Mouse (Mus musculus): ENCODE data around the gene P4htm. TPM values are rescaled to one million over a fixed set of nuclear protein-coding genes. Genes with fewer than 3 reads are reported as not detected.
"Not testable (repeated sequence)": the region's sequence is repeated elsewhere in the genome, so short reads cannot be mapped to it uniquely, and the experiment has no call there.

Gene P4htm
- polyA plus RNA-seq, 1 experiment, result 3.4 TPM

- H3K4me1 ChIP-seq (ENCODE audit: control insufficient read depth, insufficient read depth, low read length), result no peaks in the 10 kb centered on the region
- H3K4me3 ChIP-seq (ENCODE audit: insufficient read depth, low read length), result no peak overlapping the region
- no peak overlapping the region for H3K27ac ChIP-seq (ENCODE audit: insufficient read depth, low read length)
- no peak for TF ChIP-seq CTCF (IDR thresholded peaks at IDR 0.05; ENCODE audit: borderline replicate concordance, insufficient read depth, low read length)
Observed at GRCm38 (mm10) chr9:108611488-108611887, 14.0 kb upstream of the P4htm start.

GRCm38 (mm10) chr9:108608889-108609288 is 11.4 kb upstream of the P4htm start:
- Histone ChIP-seq H3K27ac (ENCODE audit: insufficient read depth, low read length) (no peak overlapping the region), H3K4me3 (ENCODE audit: insufficient read depth, low read length) (no peak overlapping the region), H3K4me1 (ENCODE audit: control insufficient read depth, insufficient read depth, low read length) (no peaks in the 10 kb centered on the region)
- TF ChIP-seq CTCF (IDR thresholded peaks at IDR 0.05; ENCODE audit: borderline replicate concordance, insufficient read depth, low read length), result no peak

GRCm38 (mm10) chr9:108607929-108608328 is 10.5 kb upstream of the P4htm start:
- not testable (repeated sequence) for H3K27ac ChIP-seq (ENCODE audit: insufficient read depth, low read length); H3K4me1 ChIP-seq (ENCODE audit: control insufficient read depth, insufficient read depth, low read length); H3K4me3 ChIP-seq (ENCODE audit: insufficient read depth, low read length)

- H3K4me1 ChIP-seq (ENCODE audit: control insufficient read depth, insufficient read depth, low read length), result no peaks in the 10 kb centered on the region
- TF ChIP-seq CTCF (IDR thresholded peaks at IDR 0.05; ENCODE audit: borderline replicate concordance, insufficient read depth, low read length), result no peak
- TF ChIP-seq POLR2A (IDR thresholded peaks at IDR 0.05; ENCODE audit: low read depth, low read length), result no peak
- no peak overlapping the region for H3K4me3 ChIP-seq (ENCODE audit: insufficient read depth, low read length)
- no peak overlapping the region for H3K27ac ChIP-seq (ENCODE audit: insufficient read depth, low read length)
Observed at GRCm38 (mm10) chr9:108601986-108602385, 4.5 kb upstream of the P4htm start.

GRCm38 (mm10) chr9:108600011-108600410 is 2.5 kb upstream of the P4htm start:
- Histone ChIP-seq H3K4me1 (ENCODE audit: control insufficient read depth, insufficient read depth, low read length) (no peaks in the 10 kb centered on the region), H3K27ac (ENCODE audit: insufficient read depth, low read length) (no peak overlapping the region), H3K4me3 (ENCODE audit: insufficient read depth, low read length) (no peak overlapping the region)
- no peak for TF ChIP-seq CTCF (IDR thresholded peaks at IDR 0.05; ENCODE audit: borderline replicate concordance, insufficient read depth, low read length)
- no peak for TF ChIP-seq POLR2A (IDR thresholded peaks at IDR 0.05; ENCODE audit: low read depth, low read length)

- no peak overlapping the region for H3K27ac ChIP-seq (ENCODE audit: insufficient read depth, low read length)
- TF ChIP-seq CTCF (IDR thresholded peaks at IDR 0.05; ENCODE audit: borderline replicate concordance, insufficient read depth, low read length), result no peak
- no peak for TF ChIP-seq POLR2A (IDR thresholded peaks at IDR 0.05; ENCODE audit: low read depth, low read length)
- no peaks in the 10 kb centered on the region for H3K4me1 ChIP-seq (ENCODE audit: control insufficient read depth, insufficient read depth, low read length)
- H3K4me3 ChIP-seq (ENCODE audit: insufficient read depth, low read length), result no peak overlapping the region
Observed at GRCm38 (mm10) chr9:108599021-108599566, 1.6 kb upstream of the P4htm start.

GRCm38 (mm10) chr9:108594354-108594753 is 3.1 kb downstream of the P4htm start:
- no peak for TF ChIP-seq CTCF (IDR thresholded peaks at IDR 0.05; ENCODE audit: borderline replicate concordance, insufficient read depth, low read length)
- no peak for TF ChIP-seq POLR2A (IDR thresholded peaks at IDR 0.05; ENCODE audit: low read depth, low read length)
- Histone ChIP-seq H3K4me3 (ENCODE audit: insufficient read depth, low read length) (no peak overlapping the region), H3K4me1 (ENCODE audit: control insufficient read depth, insufficient read depth, low read length) (no peaks in the 10 kb centered on the region), H3K27ac (ENCODE audit: insufficient read depth, low read length) (no peak overlapping the region)

GRCm38 (mm10) chr9:108591462-108591861 is 6.0 kb downstream of the P4htm start:
- Histone ChIP-seq H3K4me3 (ENCODE audit: insufficient read depth, low read length) (no peak overlapping the region), H3K4me1 (ENCODE audit: control insufficient read depth, insufficient read depth, low read length) (peaks cover 5% of the 10 kb centered on the region; the same call in 1 of the 2 replicates), H3K27ac (ENCODE audit: insufficient read depth, low read length) (no peak overlapping the region)
- TF ChIP-seq CTCF (IDR thresholded peaks at IDR 0.05; ENCODE audit: borderline replicate concordance, insufficient read depth, low read length) (no peak), POLR2A (IDR thresholded peaks at IDR 0.05; ENCODE audit: low read depth, low read length) (no peak)

GRCm38 (mm10) chr9:108589229-108589628 is 8.2 kb downstream of the P4htm start:
- TF ChIP-seq CTCF (IDR thresholded peaks at IDR 0.05; ENCODE audit: borderline replicate concordance, insufficient read depth, low read length), result no peak
- TF ChIP-seq POLR2A (IDR thresholded peaks at IDR 0.05; ENCODE audit: low read depth, low read length), result no peak
- H3K4me3 ChIP-seq (ENCODE audit: insufficient read depth, low read length), result no peak overlapping the region
- H3K27ac ChIP-seq (ENCODE audit: insufficient read depth, low read length), result no peak overlapping the region
- H3K4me1 ChIP-seq (ENCODE audit: control insufficient read depth, insufficient read depth, low read length), result peaks cover 5% of the 10 kb centered on the region; the same call in 1 of the 2 replicates

GRCm38 (mm10) chr9:108587571-108588180 is 9.8 kb downstream of the P4htm start:
- peaks cover 5% of the 10 kb centered on the region; the same call in 1 of the 2 replicates for H3K4me1 ChIP-seq (ENCODE audit: control insufficient read depth, insufficient read depth, low read length)
- no peak overlapping the region for H3K27ac ChIP-seq (ENCODE audit: insufficient read depth, low read length)
- no peak for TF ChIP-seq CTCF (IDR thresholded peaks at IDR 0.05; ENCODE audit: borderline replicate concordance, insufficient read depth, low read length)
- TF ChIP-seq POLR2A (IDR thresholded peaks at IDR 0.05; ENCODE audit: low read depth, low read length), result no peak
- H3K4me3 ChIP-seq (ENCODE audit: insufficient read depth, low read length), result no peak overlapping the region

- H3K4me3 ChIP-seq (ENCODE audit: insufficient read depth, low read length), result no peak overlapping the region
- 0 out of 2 replicates have a peak, but pooled peaks cover 5% of the 10 kb centered on the region for H3K4me1 ChIP-seq (ENCODE audit: control insufficient read depth, insufficient read depth, low read length)
- no peak for TF ChIP-seq POLR2A (IDR thresholded peaks at IDR 0.05; ENCODE audit: low read depth, low read length)
- no peak for TF ChIP-seq CTCF (IDR thresholded peaks at IDR 0.05; ENCODE audit: borderline replicate concordance, insufficient read depth, low read length)
- no peak overlapping the region for H3K27ac ChIP-seq (ENCODE audit: insufficient read depth, low read length)
Observed at GRCm38 (mm10) chr9:108579344-108579690, 18.1 kb downstream of the P4htm start.
